Mouse (Mus musculus): Measurements from ENCODE around the gene Exoc3l4. TPM values are rescaled to one million over a fixed set of nuclear protein-coding genes. Genes with fewer than 3 reads are reported as not detected.

The Exoc3l4 gene
- polyA plus RNA-seq, 1 experiment from 2014 or later, result 10.2 TPM

DNA sequence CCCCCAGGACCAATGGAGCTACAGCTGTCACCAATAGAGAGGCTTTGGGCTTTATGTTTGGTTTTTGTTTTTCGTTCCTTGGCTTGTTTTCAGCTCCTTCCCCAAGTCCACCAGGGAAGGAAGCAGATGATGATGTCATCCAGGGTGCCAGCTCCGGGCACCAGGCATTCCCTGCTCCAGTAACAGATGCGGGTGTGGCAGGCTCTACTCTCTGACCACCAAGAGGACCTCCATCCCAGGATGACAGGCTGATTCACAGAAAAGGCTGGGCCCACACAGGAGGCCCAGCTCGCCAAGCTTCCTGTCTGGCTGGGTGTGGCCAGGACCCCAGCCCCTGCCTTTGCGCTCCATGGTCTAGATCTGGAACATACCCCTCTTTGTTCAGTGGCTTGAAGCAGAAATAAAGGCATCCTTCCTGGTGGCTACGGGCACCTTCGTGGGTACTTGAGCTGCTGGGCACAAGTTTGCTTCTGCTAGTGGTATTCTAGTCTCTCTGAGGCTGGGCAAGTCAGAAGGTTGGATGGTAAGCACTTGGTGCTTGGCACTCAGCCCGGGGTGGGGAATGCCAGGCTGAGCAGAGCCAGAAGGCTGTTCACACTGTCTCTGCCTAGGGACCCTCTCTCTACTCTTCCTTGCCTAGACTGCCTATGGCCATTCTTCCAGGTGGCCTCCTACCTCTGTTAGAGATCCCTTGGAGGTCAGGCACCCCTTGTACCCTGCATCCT, 5.0 kb upstream of the Exoc3l4 start:
- ATAC-seq (ENCODE audit: extremely low read depth, insufficient number of reproducible peaks, low FRiP score, low TSS enrichment), result no peak
- H3K27ac ChIP-seq (replicated peaks), result no peak overlapping the region
- 79% methylated on average over 8 of the region's 8 CpGs for WGBS

DNA sequence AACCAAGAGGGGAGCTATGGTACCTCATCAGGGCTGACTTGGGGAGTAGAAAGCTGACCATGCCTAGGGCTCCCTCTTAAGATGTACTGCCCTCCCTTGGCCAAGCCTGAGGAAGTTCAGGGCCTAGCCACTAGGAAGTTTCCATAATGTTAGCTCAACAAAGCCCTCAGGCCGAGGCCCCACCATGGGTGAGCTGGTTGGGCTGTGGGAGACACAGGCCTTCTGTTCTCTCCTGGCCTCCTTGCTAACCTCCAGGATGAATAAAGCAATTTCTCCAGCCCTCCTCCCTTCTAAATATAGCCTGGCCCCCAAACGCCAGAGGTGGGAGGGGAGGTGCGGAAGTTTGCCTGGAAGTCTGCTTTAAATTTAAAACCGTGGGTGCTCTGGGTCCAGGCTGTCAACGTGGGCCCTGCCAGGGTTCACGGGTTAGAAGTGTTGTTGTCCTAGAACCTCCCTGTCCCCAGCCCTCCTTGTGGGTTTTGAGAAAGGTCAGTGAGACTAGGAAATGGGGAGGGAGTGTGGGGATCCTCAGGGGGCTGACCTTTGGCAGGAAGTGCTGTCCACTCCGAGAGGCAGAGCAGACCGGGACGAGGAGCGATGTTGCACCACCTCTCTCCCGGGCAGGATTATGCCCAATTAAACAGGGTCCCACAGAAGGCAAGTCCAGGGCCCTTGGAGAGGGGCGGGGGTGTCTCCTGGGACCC, 4.1 kb upstream of the Exoc3l4 start:
- peaks cover 39% of the 10 kb centered on the region for H3K4me1 ChIP-seq
- 10% methylated on average over 12 of the region's 12 CpGs for WGBS
- ATAC-seq (ENCODE audit: extremely low read depth, insufficient number of reproducible peaks, low FRiP score, low TSS enrichment), result 0 out of 2 replicates have a peak, but pooled peaks have one; percentile 14
- no peaks in the 10 kb centered on the region for H3K36me3 ChIP-seq
- H3K4me3 ChIP-seq, result peak overlapping the region; percentile 54
- peak overlapping the region; percentile 80 for H3K9ac ChIP-seq
- peaks cover 36% of the 10 kb centered on the region for H3K27me3 ChIP-seq (replicated peaks)
- peak overlapping the region; percentile 75 for H3K27ac ChIP-seq (replicated peaks)
- no peaks in the 10 kb centered on the region for H3K9me3 ChIP-seq
- peak overlapping the region; percentile 78 for H3K4me2 ChIP-seq

More for the DNA sequence above, 5.0 kb upstream of the Exoc3l4 start:
- H3K4me2 ChIP-seq, result no peak overlapping the region
- H3K9me3 ChIP-seq, result no peaks in the 10 kb centered on the region
- H3K27me3 ChIP-seq (replicated peaks), result peaks cover 45% of the 10 kb centered on the region
- peaks cover 34% of the 10 kb centered on the region for H3K4me1 ChIP-seq
- H3K36me3 ChIP-seq, result no peaks in the 10 kb centered on the region
- no peak overlapping the region for H3K4me3 ChIP-seq
- H3K9ac ChIP-seq, result no peak overlapping the region

DNA sequence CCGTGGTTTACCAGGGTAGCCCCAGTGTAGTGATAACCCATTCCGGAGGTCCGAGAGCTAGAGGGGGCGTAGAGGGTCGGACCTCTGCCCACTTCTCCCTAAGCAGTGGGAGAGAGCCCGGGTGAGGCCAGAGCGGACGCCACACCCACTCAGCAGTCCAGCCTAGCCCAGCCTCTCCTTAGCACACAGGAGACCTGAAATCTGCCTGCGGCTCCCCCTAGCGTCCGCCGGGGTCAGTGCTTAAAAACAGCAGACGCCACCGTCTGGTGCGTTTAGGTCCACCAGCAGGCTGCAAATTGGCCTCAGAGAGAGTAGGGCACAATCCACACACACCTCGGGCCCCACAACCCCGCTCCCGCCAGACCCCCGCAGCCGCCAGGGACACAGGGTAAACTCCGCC, 3.5 kb upstream of the Exoc3l4 start:
- WGBS, result 1% methylated on average over 21 of the region's 21 CpGs
- peak overlapping the region; percentile 78 for H3K4me2 ChIP-seq
- peaks cover 40% of the 10 kb centered on the region for H3K4me1 ChIP-seq
- peaks cover 36% of the 10 kb centered on the region for H3K27me3 ChIP-seq (replicated peaks)
- peak overlapping the region; percentile 75 for H3K27ac ChIP-seq (replicated peaks)
- ATAC-seq (ENCODE audit: extremely low read depth, insufficient number of reproducible peaks, low FRiP score, low TSS enrichment), result peak; percentile 71
- peak overlapping the region; percentile 80 for H3K9ac ChIP-seq
- no peaks in the 10 kb centered on the region for H3K36me3 ChIP-seq
- H3K4me3 ChIP-seq, result peak overlapping the region; percentile 54
- no peaks in the 10 kb centered on the region for H3K9me3 ChIP-seq

DNA sequence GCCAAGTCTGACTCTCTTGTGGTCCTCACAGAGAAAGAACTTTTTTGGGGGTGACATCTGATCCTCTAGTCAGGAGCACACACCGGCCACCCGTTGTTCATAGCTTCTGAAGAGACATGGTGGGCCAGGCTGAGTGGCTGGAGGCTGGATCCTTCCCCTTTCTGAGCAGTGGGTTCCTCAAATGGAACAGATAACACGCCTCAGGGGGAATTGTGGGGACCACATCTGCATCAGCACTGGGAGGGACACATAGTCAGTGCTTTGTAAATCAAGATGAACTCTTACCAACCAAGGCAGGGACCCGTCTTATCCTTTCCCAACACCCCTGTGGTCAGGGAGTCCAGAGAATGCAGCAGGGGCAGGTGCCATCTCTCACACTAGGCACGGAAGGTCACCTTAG, 3.1 kb downstream of the Exoc3l4 start:
- 74% methylated on average over 5 of the region's 5 CpGs for WGBS
- H3K27ac ChIP-seq (replicated peaks), result no peak overlapping the region
- H3K4me3 ChIP-seq, result no peak overlapping the region
- no peak overlapping the region for H3K4me2 ChIP-seq
- H3K9ac ChIP-seq, result no peak overlapping the region
- H3K4me1 ChIP-seq, result peaks cover 41% of the 10 kb centered on the region
- H3K36me3 ChIP-seq, result no peaks in the 10 kb centered on the region
- peaks cover 60% of the 10 kb centered on the region for H3K27me3 ChIP-seq (replicated peaks)
- ATAC-seq (ENCODE audit: extremely low read depth, insufficient number of reproducible peaks, low FRiP score, low TSS enrichment), result no peak
- H3K9me3 ChIP-seq, result no peaks in the 10 kb centered on the region

DNA sequence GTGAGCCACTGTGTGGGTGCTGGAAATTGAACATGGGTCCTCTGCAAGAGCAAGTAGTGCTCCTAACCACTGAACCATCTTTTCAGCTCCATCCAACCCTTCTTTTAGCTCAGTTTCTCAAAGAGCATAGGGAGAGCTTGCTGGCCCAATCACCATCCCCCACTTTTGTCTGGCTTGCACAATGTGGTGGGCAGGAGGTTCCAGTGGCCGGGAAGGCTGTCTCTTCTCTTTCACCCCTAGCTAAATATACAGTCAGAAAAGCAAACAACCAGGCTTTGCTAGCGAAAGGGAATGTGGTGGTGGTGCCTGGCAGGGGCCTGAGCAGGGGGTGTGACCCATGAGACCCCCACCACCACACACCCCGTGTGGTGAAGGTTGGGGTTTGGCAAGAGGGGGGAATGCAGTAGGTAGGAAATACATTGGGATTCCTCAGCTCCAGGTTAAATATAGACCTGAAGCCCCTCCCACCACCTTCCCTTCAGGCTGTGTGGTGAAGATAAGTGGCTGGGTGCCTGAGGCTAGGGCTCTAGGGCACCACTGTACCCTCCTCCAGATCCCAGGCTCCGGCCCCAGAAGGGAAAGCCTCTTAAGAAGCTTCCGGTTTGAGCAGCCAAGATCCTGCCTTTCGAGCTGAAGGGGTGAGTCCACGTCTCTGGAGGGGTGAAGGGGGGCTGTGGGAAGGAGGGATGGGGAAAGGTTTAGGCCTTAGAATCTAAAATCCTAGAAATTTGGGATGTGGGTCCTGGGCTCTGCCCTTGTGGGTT, 4.3 kb downstream of the Exoc3l4 start:
- peak overlapping the region; percentile 49 for H3K4me2 ChIP-seq
- 0 out of 2 replicates have a peak overlapping the region, but pooled peaks have one; percentile 2 for H3K27ac ChIP-seq (replicated peaks)
- H3K9me3 ChIP-seq, result no peaks in the 10 kb centered on the region
- 0 out of 2 replicates have a peak overlapping the region, but pooled peaks have one; percentile 11 for H3K4me3 ChIP-seq
- H3K4me1 ChIP-seq, result peaks cover 44% of the 10 kb centered on the region
- peak overlapping the region; percentile 58; the same call in 1 of the 2 replicates for H3K9ac ChIP-seq
- 16% methylated on average over 7 of the region's 7 CpGs for WGBS
- H3K27me3 ChIP-seq (replicated peaks), result peaks cover 65% of the 10 kb centered on the region
- no peaks in the 10 kb centered on the region for H3K36me3 ChIP-seq
- no peak for ATAC-seq (ENCODE audit: extremely low read depth, insufficient number of reproducible peaks, low FRiP score, low TSS enrichment)

DNA sequence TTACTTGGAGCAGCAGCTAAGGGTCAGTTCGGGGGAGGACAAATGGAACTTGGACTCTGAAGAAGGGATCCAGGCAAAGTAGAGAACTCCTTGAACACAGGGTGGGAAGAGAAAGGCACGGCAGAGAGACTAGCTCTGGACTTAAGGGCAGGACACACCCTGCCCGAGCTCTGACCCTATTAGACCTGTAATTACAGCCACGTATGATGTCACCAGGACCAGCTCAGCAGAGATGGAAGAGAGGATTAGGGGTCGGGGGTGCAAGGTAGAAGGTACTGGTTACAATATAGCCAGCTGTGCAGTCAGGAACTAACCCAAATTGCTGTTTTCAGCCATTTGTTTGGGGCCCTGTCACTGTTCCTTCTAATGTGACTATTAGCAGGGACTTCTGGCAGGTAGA, 6.0 kb downstream of the Exoc3l4 start:
- no peak for ATAC-seq (ENCODE audit: extremely low read depth, insufficient number of reproducible peaks, low FRiP score, low TSS enrichment)
- H3K4me3 ChIP-seq, result peak overlapping the region; percentile 43; the same call in 1 of the 2 replicates
- H3K9me3 ChIP-seq, result no peaks in the 10 kb centered on the region
- peaks cover 40% of the 10 kb centered on the region for H3K4me1 ChIP-seq
- WGBS, result 64% methylated on average over 5 of the region's 5 CpGs
- H3K4me2 ChIP-seq, result peak overlapping the region; percentile 67; the same call in 1 of the 2 replicates
- H3K27ac ChIP-seq (replicated peaks), result no peak overlapping the region
- H3K9ac ChIP-seq, result no peak overlapping the region
- H3K36me3 ChIP-seq, result no peaks in the 10 kb centered on the region
- peaks cover 77% of the 10 kb centered on the region for H3K27me3 ChIP-seq (replicated peaks)

DNA sequence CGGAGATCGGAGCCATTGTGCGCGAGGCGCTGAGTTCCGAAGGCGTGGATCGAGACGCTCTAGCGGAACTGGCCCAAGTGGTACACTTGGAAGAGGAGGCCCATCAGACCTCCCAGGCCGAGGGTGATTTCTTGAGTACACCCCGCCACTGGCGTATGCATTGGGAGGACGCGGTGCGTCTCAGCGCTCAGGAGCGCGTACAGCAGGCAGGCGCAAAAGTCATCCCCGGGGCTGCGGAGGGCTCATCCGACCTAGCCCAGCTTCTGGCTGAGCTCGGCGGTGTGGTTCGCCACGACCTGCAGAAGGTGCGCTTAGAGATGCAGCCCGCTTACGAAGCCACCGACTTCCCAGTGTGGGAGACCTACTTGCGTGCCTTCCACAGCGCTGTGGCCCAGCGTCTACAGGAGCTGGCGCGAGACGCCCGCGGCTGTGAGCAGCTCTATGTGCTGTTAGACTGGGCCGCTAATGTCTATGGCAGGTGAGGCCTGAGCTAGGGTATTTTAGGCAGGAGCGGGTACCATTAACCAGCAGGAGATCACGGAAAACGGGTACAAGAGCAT, 6.8 kb downstream of the Exoc3l4 start:
- Histone ChIP-seq H3K9me3 (no peaks in the 10 kb centered on the region), H3K27me3 (replicated peaks) (peaks cover 80% of the 10 kb centered on the region), H3K4me3 (peak overlapping the region; percentile 43), H3K4me1 (peaks cover 48% of the 10 kb centered on the region), H3K27ac (replicated peaks) (no peak overlapping the region), H3K9ac (peak overlapping the region; percentile 33; the same call in 1 of the 2 replicates), H3K36me3 (no peaks in the 10 kb centered on the region), H3K4me2 (peak overlapping the region; percentile 67)
- ATAC-seq (ENCODE audit: extremely low read depth, insufficient number of reproducible peaks, low FRiP score, low TSS enrichment), result no peak
- WGBS, result 10% methylated on average over 43 of the region's 43 CpGs

DNA sequence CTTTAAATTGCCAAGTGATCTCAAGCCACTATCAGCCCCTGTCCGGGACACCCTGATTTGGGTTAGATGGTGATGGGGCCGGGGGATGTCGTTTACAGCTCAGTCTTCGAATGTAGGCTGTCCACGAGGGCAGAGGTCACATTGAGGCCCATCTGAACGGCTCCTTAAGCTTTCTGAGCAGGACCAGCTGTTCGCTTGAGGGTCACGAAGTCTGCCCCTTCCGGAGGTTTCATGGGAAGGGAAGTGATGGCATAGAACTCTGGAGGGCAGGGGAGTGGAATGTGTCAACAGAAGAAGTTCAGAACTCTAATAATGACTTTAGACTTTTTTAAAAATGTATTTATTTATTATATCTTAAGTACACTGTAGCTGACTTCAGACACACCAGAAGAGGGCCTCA, 7.7 kb downstream of the Exoc3l4 start:
- Histone ChIP-seq H3K27ac (replicated peaks) (no peak overlapping the region), H3K27me3 (replicated peaks) (peaks cover 80% of the 10 kb centered on the region), H3K9ac (no peak overlapping the region), H3K4me2 (no peak overlapping the region), H3K36me3 (no peaks in the 10 kb centered on the region), H3K4me3 (no peak overlapping the region), H3K4me1 (peaks cover 57% of the 10 kb centered on the region), H3K9me3 (no peaks in the 10 kb centered on the region)
- WGBS, result 34% methylated on average over 9 of the region's 9 CpGs
- ATAC-seq (ENCODE audit: extremely low read depth, insufficient number of reproducible peaks, low FRiP score, low TSS enrichment), result no peak

DNA sequence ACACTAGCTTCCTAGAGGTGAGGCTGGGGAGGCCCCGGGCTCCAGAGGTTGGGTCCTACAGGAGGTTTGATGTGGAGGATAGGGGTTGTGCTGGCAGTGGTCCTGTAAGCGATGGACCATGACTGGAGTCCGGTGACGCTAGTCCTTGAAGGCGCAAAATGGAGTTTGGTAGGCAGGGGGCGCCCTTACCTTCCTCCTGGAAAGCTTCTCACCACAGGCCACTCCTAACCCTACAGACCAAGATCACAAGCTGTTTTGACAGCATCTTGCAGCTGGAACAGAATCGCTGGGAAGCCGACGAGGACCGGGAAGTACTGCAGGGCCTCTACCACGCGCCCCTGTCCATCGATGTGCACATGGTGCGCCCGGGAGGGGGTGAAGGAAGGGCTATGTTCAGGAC, 8.4 kb downstream of the Exoc3l4 start:
- Histone ChIP-seq H3K27ac (replicated peaks) (no peak overlapping the region), H3K9me3 (no peaks in the 10 kb centered on the region), H3K4me1 (peaks cover 63% of the 10 kb centered on the region), H3K4me3 (no peak overlapping the region), H3K4me2 (no peak overlapping the region), H3K9ac (no peak overlapping the region), H3K36me3 (no peaks in the 10 kb centered on the region), H3K27me3 (replicated peaks) (peaks cover 87% of the 10 kb centered on the region)
- no peak for ATAC-seq (ENCODE audit: extremely low read depth, insufficient number of reproducible peaks, low FRiP score, low TSS enrichment)
- WGBS, result 4% methylated on average over 15 of the region's 15 CpGs

DNA sequence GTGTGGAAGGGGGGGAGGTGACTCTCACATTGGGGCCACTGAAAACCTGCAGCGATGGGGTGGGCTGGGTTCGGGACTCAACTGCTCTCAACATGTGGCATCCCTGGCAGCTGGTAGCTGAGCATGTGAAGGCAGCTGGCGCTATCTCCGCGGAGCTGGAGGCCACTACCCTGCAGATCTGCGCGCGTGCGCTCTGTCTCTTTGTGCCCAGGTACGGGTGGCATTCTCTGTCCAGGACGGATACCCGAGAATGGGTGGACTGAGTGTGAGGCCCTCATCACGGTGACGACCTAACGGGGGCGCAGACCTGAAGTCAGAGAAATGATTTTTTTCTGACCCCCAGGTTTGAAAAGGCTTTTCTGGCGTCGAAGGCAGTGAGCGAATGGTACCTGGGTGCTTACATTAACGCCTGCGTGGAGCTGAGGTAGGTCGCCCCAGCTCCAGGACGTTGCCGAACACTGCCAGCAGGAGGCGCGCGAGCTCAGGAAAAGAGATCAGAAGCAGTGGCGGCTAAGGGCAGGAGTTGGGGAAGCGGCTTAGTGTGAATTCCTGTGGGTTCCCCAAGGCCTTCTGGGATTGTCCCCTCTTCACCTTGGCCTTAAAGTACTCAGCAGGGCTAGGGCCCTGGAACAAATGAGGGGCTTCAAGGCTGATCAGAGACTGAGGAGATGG, 9.1 kb downstream of the Exoc3l4 start:
- no peaks in the 10 kb centered on the region for H3K9me3 ChIP-seq
- peaks cover 63% of the 10 kb centered on the region for H3K4me1 ChIP-seq
- no peak overlapping the region for H3K4me2 ChIP-seq
- H3K27me3 ChIP-seq (replicated peaks), result peaks cover 93% of the 10 kb centered on the region
- no peak for ATAC-seq (ENCODE audit: extremely low read depth, insufficient number of reproducible peaks, low FRiP score, low TSS enrichment)
- H3K36me3 ChIP-seq, result no peaks in the 10 kb centered on the region
- no peak overlapping the region for H3K4me3 ChIP-seq
- no peak overlapping the region for H3K9ac ChIP-seq
- WGBS, result 17% methylated on average over 29 of the region's 29 CpGs
- H3K27ac ChIP-seq (replicated peaks), result no peak overlapping the region
